Mouse (Mus musculus): Measurements from ENCODE around the gene Itga10.

The Itga10 gene

GRCm38 (mm10) chr3:96706984-96707383 is 61.6 kb downstream of the Itga10 start:
- no peaks in the 10 kb centered on the region for H3K27me3 ChIP-seq (ENCODE audit: control insufficient read depth, insufficient read depth, low read length, poor library complexity, severe bottlenecking)
- peaks cover 3% of the 10 kb centered on the region; the same call in 1 of the 2 replicates for H3K36me3 ChIP-seq (ENCODE audit: control insufficient read depth, insufficient read depth, low read length, poor library complexity, severe bottlenecking)
- no peak for DNase-seq (ENCODE audit: low read depth, low spot score)

- H3K27me3 ChIP-seq (ENCODE audit: control insufficient read depth, insufficient read depth, low read length, poor library complexity, severe bottlenecking) = no peaks in the 10 kb centered on the region
- peak; percentile 81 for DNase-seq (ENCODE audit: low read depth, low spot score)
- peaks cover 4% of the 10 kb centered on the region for H3K36me3 ChIP-seq (ENCODE audit: control insufficient read depth, insufficient read depth, low read length, poor library complexity, severe bottlenecking)
These were observed 62.7 kb downstream of the Itga10 start, which contains the start of gene Nudt17 for GRCm38 (mm10) chr3:96707903-96708683. Nudt17 (minus strand) TSS chr3:96708562.

- Histone ChIP-seq H3K36me3 (ENCODE audit: control insufficient read depth, insufficient read depth, low read length, poor library complexity, severe bottlenecking) (peaks cover 8% of the 10 kb centered on the region), H3K27me3 (ENCODE audit: control insufficient read depth, insufficient read depth, low read length, poor library complexity, severe bottlenecking) (no peaks in the 10 kb centered on the region)
- DNase-seq (ENCODE audit: low read depth, low spot score) = no peak
These were observed 63.3 kb downstream of the Itga10 start for GRCm38 (mm10) chr3:96708684-96709064.
